Mouse (Mus musculus): ENCODE measurements around the gene Txn1. TPM values are rescaled to one million over a fixed set of nuclear protein-coding genes. Genes with fewer than 3 reads are reported as not detected.

The Txn1 gene
- polyA plus RNA-seq, 1 experiment: 69.7 TPM

GRCm38 (mm10) chr4:57954991-57955390 is 1.2 kb downstream of the Txn1 start:
- TF ChIP-seq POLR2A (IDR thresholded peaks at IDR 0.05; ENCODE audit: low read depth, low read length) (no peak), CTCF (IDR thresholded peaks at IDR 0.05; ENCODE audit: extremely low read depth, insufficient read depth, insufficient read length, insufficient replicate concordance) (no peak)
- peaks cover 8% of the 10 kb centered on the region; the same call in 1 of the 2 replicates for H3K4me1 ChIP-seq (ENCODE audit: control insufficient read depth, insufficient read depth, insufficient read length)
- peak overlapping the region; percentile 3; the same call in 1 of the 2 replicates for H3K27ac ChIP-seq (ENCODE audit: insufficient read depth, low read length)
- WGBS: 70% methylated on average over 8 of the region's 8 CpGs
- H3K4me3 ChIP-seq (ENCODE audit: extremely low read depth, insufficient read depth, insufficient read length): no peak overlapping the region
- no peak for DNase-seq (ENCODE audit: low read depth in 1 of 2, low spot score in 2 of 2)
- H3K36me3 ChIP-seq (ENCODE audit: control insufficient read depth, insufficient read depth, low read length): peaks cover 16% of the 10 kb centered on the region
- H3K27me3 ChIP-seq (ENCODE audit: control insufficient read depth, insufficient read depth, low read length): no peaks in the 10 kb centered on the region

- TF ChIP-seq POLR2A (IDR thresholded peaks at IDR 0.05; ENCODE audit: low read depth, low read length): no peak
- TF ChIP-seq CTCF (IDR thresholded peaks at IDR 0.05; ENCODE audit: extremely low read depth, insufficient read depth, insufficient read length, insufficient replicate concordance): no peak
Measured at GRCm38 (mm10) chr4:57954580-57954979, 1.6 kb downstream of the Txn1 start.

GRCm38 (mm10) chr4:57953796-57954195 is 2.4 kb downstream of the Txn1 start:
- Histone ChIP-seq H3K27ac (ENCODE audit: insufficient read depth, low read length) (no peak overlapping the region), H3K4me1 (ENCODE audit: control insufficient read depth, insufficient read depth, insufficient read length) (peaks cover 8% of the 10 kb centered on the region; the same call in 1 of the 2 replicates), H3K4me3 (ENCODE audit: extremely low read depth, insufficient read depth, insufficient read length) (no peak overlapping the region), H3K36me3 (ENCODE audit: control insufficient read depth, insufficient read depth, low read length) (peaks cover 22% of the 10 kb centered on the region), H3K27me3 (ENCODE audit: control insufficient read depth, insufficient read depth, low read length) (no peaks in the 10 kb centered on the region)
- DNase-seq (ENCODE audit: low read depth in 1 of 2, low spot score in 2 of 2): no peak
- TF ChIP-seq POLR2A (IDR thresholded peaks at IDR 0.05; ENCODE audit: low read depth, low read length): no peak
- TF ChIP-seq CTCF (IDR thresholded peaks at IDR 0.05; ENCODE audit: extremely low read depth, insufficient read depth, insufficient read length, insufficient replicate concordance): no peak
- WGBS: 92% methylated on average over 7 of the region's 7 CpGs

More at GRCm38 (mm10) chr4:57954580-57954979, 1.6 kb downstream of the Txn1 start:
- Histone ChIP-seq H3K4me1 (ENCODE audit: control insufficient read depth, insufficient read depth, insufficient read length) (peaks cover 8% of the 10 kb centered on the region; the same call in 1 of the 2 replicates), H3K27ac (ENCODE audit: insufficient read depth, low read length) (no peak overlapping the region), H3K4me3 (ENCODE audit: extremely low read depth, insufficient read depth, insufficient read length) (no peak overlapping the region), H3K36me3 (ENCODE audit: control insufficient read depth, insufficient read depth, low read length) (peaks cover 18% of the 10 kb centered on the region), H3K27me3 (ENCODE audit: control insufficient read depth, insufficient read depth, low read length) (no peaks in the 10 kb centered on the region)
- WGBS: 65% methylated on average over 6 of the region's 6 CpGs
- no peak for DNase-seq (ENCODE audit: low read depth in 1 of 2, low spot score in 2 of 2)

- H3K27ac ChIP-seq (ENCODE audit: insufficient read depth, low read length): no peak overlapping the region
- no peaks in the 10 kb centered on the region for H3K27me3 ChIP-seq (ENCODE audit: control insufficient read depth, insufficient read depth, low read length)
- no peak for DNase-seq (ENCODE audit: low read depth in 1 of 2, low spot score in 2 of 2)
- no peak overlapping the region for H3K4me3 ChIP-seq (ENCODE audit: extremely low read depth, insufficient read depth, insufficient read length)
- peaks cover 8% of the 10 kb centered on the region; the same call in 1 of the 2 replicates for H3K4me1 ChIP-seq (ENCODE audit: control insufficient read depth, insufficient read depth, insufficient read length)
- 81% methylated on average over 1 of the region's 1 CpGs for WGBS
- H3K36me3 ChIP-seq (ENCODE audit: control insufficient read depth, insufficient read depth, low read length): peaks cover 26% of the 10 kb centered on the region
- TF ChIP-seq POLR2A (IDR thresholded peaks at IDR 0.05; ENCODE audit: low read depth, low read length) (no peak), CTCF (IDR thresholded peaks at IDR 0.05; ENCODE audit: extremely low read depth, insufficient read depth, insufficient read length, insufficient replicate concordance) (no peak)
Measured at GRCm38 (mm10) chr4:57952891-57953290, 3.3 kb downstream of the Txn1 start.

GRCm38 (mm10) chr4:57952416-57952815 is 3.8 kb downstream of the Txn1 start:
- WGBS: 92% methylated on average over 3 of the region's 3 CpGs
- TF ChIP-seq POLR2A (IDR thresholded peaks at IDR 0.05; ENCODE audit: low read depth, low read length) (no peak), CTCF (IDR thresholded peaks at IDR 0.05; ENCODE audit: extremely low read depth, insufficient read depth, insufficient read length, insufficient replicate concordance) (no peak)
- H3K4me1 ChIP-seq (ENCODE audit: control insufficient read depth, insufficient read depth, insufficient read length): peaks cover 8% of the 10 kb centered on the region; the same call in 1 of the 2 replicates
- H3K36me3 ChIP-seq (ENCODE audit: control insufficient read depth, insufficient read depth, low read length): peaks cover 26% of the 10 kb centered on the region
- no peak overlapping the region for H3K4me3 ChIP-seq (ENCODE audit: extremely low read depth, insufficient read depth, insufficient read length)
- H3K27ac ChIP-seq (ENCODE audit: insufficient read depth, low read length): no peak overlapping the region
- no peaks in the 10 kb centered on the region for H3K27me3 ChIP-seq (ENCODE audit: control insufficient read depth, insufficient read depth, low read length)
- no peak for DNase-seq (ENCODE audit: low read depth in 1 of 2, low spot score in 2 of 2)

- Histone ChIP-seq H3K36me3 (ENCODE audit: control insufficient read depth, insufficient read depth, low read length) (peaks cover 28% of the 10 kb centered on the region), H3K4me1 (ENCODE audit: control insufficient read depth, insufficient read depth, insufficient read length) (no peaks in the 10 kb centered on the region), H3K4me3 (ENCODE audit: extremely low read depth, insufficient read depth, insufficient read length) (no peak overlapping the region), H3K27me3 (ENCODE audit: control insufficient read depth, insufficient read depth, low read length) (no peaks in the 10 kb centered on the region), H3K27ac (ENCODE audit: insufficient read depth, low read length) (no peak overlapping the region)
- TF ChIP-seq POLR2A (IDR thresholded peaks at IDR 0.05; ENCODE audit: low read depth, low read length): no peak
- no peak for TF ChIP-seq CTCF (IDR thresholded peaks at IDR 0.05; ENCODE audit: extremely low read depth, insufficient read depth, insufficient read length, insufficient replicate concordance)
- 95% methylated on average over 6 of the region's 6 CpGs for WGBS
- DNase-seq (ENCODE audit: low read depth in 1 of 2, low spot score in 2 of 2): no peak
Measured at GRCm38 (mm10) chr4:57949866-57950265, 6.3 kb downstream of the Txn1 start.

GRCm38 (mm10) chr4:57947476-57947875 is 8.7 kb downstream of the Txn1 start:
- TF ChIP-seq POLR2A (IDR thresholded peaks at IDR 0.05; ENCODE audit: low read depth, low read length): no peak
- no peak for TF ChIP-seq CTCF (IDR thresholded peaks at IDR 0.05; ENCODE audit: extremely low read depth, insufficient read depth, insufficient read length, insufficient replicate concordance)
- peaks cover 32% of the 10 kb centered on the region for H3K36me3 ChIP-seq (ENCODE audit: control insufficient read depth, insufficient read depth, low read length)
- no peaks in the 10 kb centered on the region for H3K27me3 ChIP-seq (ENCODE audit: control insufficient read depth, insufficient read depth, low read length)
- H3K4me3 ChIP-seq (ENCODE audit: extremely low read depth, insufficient read depth, insufficient read length): no peak overlapping the region
- no peak overlapping the region for H3K27ac ChIP-seq (ENCODE audit: insufficient read depth, low read length)
- no peak for DNase-seq (ENCODE audit: low read depth in 1 of 2, low spot score in 2 of 2)
- 93% methylated on average over 4 of the region's 4 CpGs for WGBS
- no peaks in the 10 kb centered on the region for H3K4me1 ChIP-seq (ENCODE audit: control insufficient read depth, insufficient read depth, insufficient read length)
